Mouse (Mus musculus) stomach, embryonic 16.5 days (tissue): Measurements from ENCODE around the gene Nutm1. TPM values are rescaled to one million over a fixed set of nuclear protein-coding genes. Genes with fewer than 3 reads are reported as not detected.

ENCODE experiments used
- ATAC-seq: fragments of 200-750 bp; cut with Nextera tagmentation; 2 replicates; pipeline ENCODE4 v1.8.0; 2017; ENCODE audit warnings: moderate number of reproducible peaks, moderate TSS enrichment; ENCODE audit not compliant: insufficient read depth, low FRiP score
- H3K27ac ChIP-seq: fragments of 300-500 bp; sonication (generic); 2 replicates; pipeline ENCODE4 v1.5.1; 2014; ENCODE audit warnings: low read length
- H3K27me3 ChIP-seq: fragments of 300-500 bp; sonication (generic); 2 replicates; pipeline ENCODE4 v1.6.1; 2014; ENCODE audit warnings: low read length, control low read depth, mixed read lengths; ENCODE audit not compliant: control insufficient read depth, insufficient read depth
- H3K36me3 ChIP-seq: fragments of 300-500 bp; sonication (generic); 2 replicates; pipeline ENCODE4 v1.6.1; 2014; ENCODE audit warnings: low read length; ENCODE audit not compliant: control insufficient read depth, insufficient read depth
- H3K4me1 ChIP-seq: fragments of 300-500 bp; sonication (generic); 2 replicates; pipeline ENCODE4 v1.6.1; 2014; ENCODE audit warnings: low read length, control low read depth, mixed read lengths; ENCODE audit not compliant: control insufficient read depth, insufficient read depth
- H3K4me2 ChIP-seq: fragments of 300-500 bp; sonication (generic); 2 replicates; pipeline ENCODE4 v1.6.1; 2014; ENCODE audit warnings: low read depth, low read length, mixed read lengths
- H3K4me3 ChIP-seq: fragments of 300-500 bp; sonication (generic); replicated peaks from 2 replicates; pipeline ENCODE4 v1.5.1; 2014; ENCODE audit warnings: mild to moderate bottlenecking, low read length
- H3K9ac ChIP-seq: fragments of 300-500 bp; sonication (generic); 2 replicates; pipeline ENCODE4 v1.6.1; 2014; ENCODE audit warnings: low read length
- H3K9me3 ChIP-seq: fragments of 300-500 bp; sonication (generic); replicated peaks from 2 replicates; pipeline ENCODE4 v1.6.1; 2016; ENCODE audit warnings: low read length, control low read depth; ENCODE audit not compliant: control insufficient read depth
- WGBS: fragments of 180-500 bp; shearing (Covaris S2); extraction: QIAGEN DNeasy Blood & Tissue Kit; methylation state at CpG from one replicate; pipeline ENCODE4 v1.1.7; 2014; 5-methylcytosine and 5-hydroxymethylcytosine counted together
- polyA plus RNA-seq: library from polyadenylated mRNA; unstranded; fragments of >200 nt; fragmentation: Nextera tagmentation; extraction: Ambion mirVana; gene quantifications from 2 replicates; pipeline ENCODE4 v1.2.1, GENCODE M21; 2015

Gene Nutm1
- polyA plus RNA-seq, 1 experiment from 2014 or later, result 0.05 TPM

- H3K4me3 ChIP-seq, result no peak overlapping the region
- WGBS, result 69% methylated on average over 5 of the region's 5 CpGs
- H3K36me3 ChIP-seq, result no peaks in the 10 kb centered on the region
- H3K9ac ChIP-seq, result no peak overlapping the region
- H3K9me3 ChIP-seq, result no peaks in the 10 kb centered on the region
- no peak overlapping the region for H3K27ac ChIP-seq
- H3K27me3 ChIP-seq, result no peaks in the 10 kb centered on the region
- no peak for ATAC-seq
- H3K4me2 ChIP-seq, result no peak overlapping the region
- no peaks in the 10 kb centered on the region for H3K4me1 ChIP-seq
Observed at GRCm38 (mm10) chr2:112220880-112221279, 38.2 kb downstream of the Nutm1 start.

- WGBS, result 64% methylated on average over 6 of the region's 6 CpGs
- Histone ChIP-seq H3K27ac (no peak overlapping the region), H3K4me1 (no peaks in the 10 kb centered on the region), H3K36me3 (no peaks in the 10 kb centered on the region), H3K4me3 (no peak overlapping the region), H3K4me2 (no peak overlapping the region), H3K9ac (no peak overlapping the region), H3K27me3 (no peaks in the 10 kb centered on the region), H3K9me3 (no peaks in the 10 kb centered on the region)
- no peak for ATAC-seq
Observed at GRCm38 (mm10) chr2:112217614-112218013, 41.5 kb downstream of the Nutm1 start.

GRCm38 (mm10) chr2:112215977-112216376, 43.1 kb downstream of the Nutm1 start:
- Histone ChIP-seq H3K4me3 (no peak overlapping the region), H3K9ac (no peak overlapping the region), H3K4me2 (no peak overlapping the region), H3K27ac (no peak overlapping the region), H3K9me3 (no peaks in the 10 kb centered on the region), H3K36me3 (no peaks in the 10 kb centered on the region), H3K4me1 (no peaks in the 10 kb centered on the region), H3K27me3 (no peaks in the 10 kb centered on the region)
- WGBS, result 9% methylated on average over 1 of the region's 1 CpGs
- ATAC-seq, result no peak

GRCm38 (mm10) chr2:112210699-112211098, 48.4 kb downstream of the Nutm1 start:
- Histone ChIP-seq H3K9ac (no peak overlapping the region), H3K4me2 (no peak overlapping the region), H3K27me3 (no peaks in the 10 kb centered on the region), H3K9me3 (no peaks in the 10 kb centered on the region), H3K4me1 (no peaks in the 10 kb centered on the region), H3K4me3 (no peak overlapping the region), H3K36me3 (no peaks in the 10 kb centered on the region), H3K27ac (no peak overlapping the region)
- no peak for ATAC-seq
- WGBS, result 87% methylated on average over 2 of the region's 2 CpGs

- Histone ChIP-seq H3K4me2 (no peak overlapping the region), H3K27me3 (no peaks in the 10 kb centered on the region), H3K9me3 (no peaks in the 10 kb centered on the region), H3K27ac (no peak overlapping the region), H3K4me3 (no peak overlapping the region), H3K9ac (no peak overlapping the region), H3K36me3 (no peaks in the 10 kb centered on the region), H3K4me1 (no peaks in the 10 kb centered on the region)
- peak; percentile 47; the same call in 1 of the 2 replicates for ATAC-seq
- 61% methylated on average over 6 of the region's 6 CpGs for WGBS
Observed at GRCm38 (mm10) chr2:112210142-112210541, 48.9 kb downstream of the Nutm1 start.

- WGBS, result 38% methylated on average over 6 of the region's 6 CpGs
- H3K27ac ChIP-seq, result no peak overlapping the region
- H3K36me3 ChIP-seq, result no peaks in the 10 kb centered on the region
- no peaks in the 10 kb centered on the region for H3K4me1 ChIP-seq
- no peak overlapping the region for H3K4me3 ChIP-seq
- H3K9ac ChIP-seq, result no peak overlapping the region
- no peak for ATAC-seq
- H3K27me3 ChIP-seq, result no peaks in the 10 kb centered on the region
- no peak overlapping the region for H3K4me2 ChIP-seq
- H3K9me3 ChIP-seq, result no peaks in the 10 kb centered on the region
Observed at GRCm38 (mm10) chr2:112203056-112203455, 56.0 kb downstream of the Nutm1 start.

Other genes with a start within 250 kb of the Nutm1 start
- not detected in 2 replicates for gene Olfr1310, start 246.6 kb downstream of the Nutm1 start, polyA plus RNA-seq
- gene Olfr1311, start 234.9 kb downstream of the Nutm1 start, polyA plus RNA-seq, result not detected in 2 replicates
- not detected in 2 replicates for gene Olfr1312, start 209.1 kb downstream of the Nutm1 start, polyA plus RNA-seq
- not detected in 2 replicates for gene Olfr1313, start 181.4 kb downstream of the Nutm1 start, polyA plus RNA-seq
- gene Olfr1314, start 162.5 kb downstream of the Nutm1 start, polyA plus RNA-seq, result not detected in 2 replicates
- gene Olfr1315-ps1, start 143.9 kb downstream of the Nutm1 start, polyA plus RNA-seq, result not detected in 2 replicates
- not detected in 2 replicates for gene Olfr1316, start 124.3 kb downstream of the Nutm1 start, polyA plus RNA-seq
- not detected in 2 replicates for gene Olfr1317, start 119.0 kb downstream of the Nutm1 start, polyA plus RNA-seq
- not detected in 2 replicates for gene Olfr1318, start 105.1 kb downstream of the Nutm1 start, polyA plus RNA-seq
- gene Lpcat4, start 19.8 kb downstream of the Nutm1 start, polyA plus RNA-seq, result 39.7 and 54.7 TPM in 2 replicates
- gene Nop10, start 2.6 kb upstream of the Nutm1 start, polyA plus RNA-seq, result 193 and 215 TPM in 2 replicates
- gene Slc12a6, start 6.5 kb upstream of the Nutm1 start, polyA plus RNA-seq, result 14.6 and 15.1 TPM in 2 replicates
- not detected in 2 replicates for gene Gm21985, start 7.0 kb upstream of the Nutm1 start, polyA plus RNA-seq
- gene Emc4, start 108.7 kb upstream of the Nutm1 start, polyA plus RNA-seq, result 107 and 115 TPM in 2 replicates
- gene Katnbl1, start 119.9 kb upstream of the Nutm1 start, polyA plus RNA-seq, result 39.8 and 46.9 TPM in 2 replicates
- gene Emc7, start 195.7 kb upstream of the Nutm1 start, polyA plus RNA-seq, result 22.0 and 22.1 TPM in 2 replicates
- 0.08 TPM in 1 of 2 replicates, not detected in the other for gene Chrm5, start 221.5 kb upstream of the Nutm1 start, polyA plus RNA-seq
- gene Aven, start 233.7 kb upstream of the Nutm1 start, polyA plus RNA-seq, result 2.8 and 3.5 TPM in 2 replicates